ENCODE assay signal across 25 mouse cellular contexts in genomic region chr17:27408531-27408930, GRCm38 (mm10).
DNase-seq lines count a peak whose midpoint lies in the region; ATAC-seq lines count a peak whose summit lies in the region.
"Had no signal": no experiment of that assay in that cellular context is flagged by ENCODE, and none has a peak within 500 bp of the region (broad histone marks: within the 10 kb centered on the region; RNA-seq: fewer than 3 reads in every experiment).

No protein-coding gene starts in this region.

- WGBS in hindbrain, embryonic 16.5 days: 57% methylated on average over 5 of the region's 5 CpGs
- 53% methylated on average over 5 of the region's 5 CpGs for WGBS in hindbrain, embryonic 14.5 days

- DNase-seq in hindbrain, embryonic 14.5 days (ENCODE audit: low spot score): no peak
- DNase-seq in brain, adult 2 months (ENCODE audit: low read depth, low spot score): peak; percentile 39
- peak; percentile 33 for DNase-seq in cerebellum, adult 9-11 months
- DNase-seq in retina, embryonic 14.5 days (ENCODE audit: low spot score): peak; percentile 39
- DNase-seq in lung, adult 18-20 months: no peak
- no peak for DNase-seq in layer of hippocampus, adult 9-11 months
- DNase-seq: adrenal gland, postnatal 25 days; gastrocnemius, postnatal 14 days; kidney, adult 11 months; kidney, postnatal 14 days; right cerebral cortex, postnatal 14 days; thymus, postnatal 4 days had no signal

- no peaks in the 10 kb centered on the region for H3K36me3 ChIP-seq in hindbrain, embryonic 16.5 days (ENCODE audit: control insufficient read depth, insufficient read depth, low read length)
- H3K36me3 ChIP-seq in hindbrain, embryonic 14.5 days (replicated peaks; ENCODE audit: control insufficient read depth, insufficient read depth): no peaks in the 10 kb centered on the region
- H3K36me3 ChIP-seq: heart, embryonic 10.5 days; heart, embryonic 15.5 days; limb, embryonic 13.5 days; neural tube, embryonic 12.5 days had no signal

- peak; percentile 31; the same call in 1 of the 2 replicates for ATAC-seq in hindbrain, embryonic 16.5 days
- no peak for ATAC-seq in hindbrain, embryonic 14.5 days (ENCODE audit: low FRiP score)
- ATAC-seq: CD4-positive, CD25-positive, alpha-beta regulatory T cell, adult 4 months; forebrain, embryonic 14.5 days; inflammation-experienced regulatory T-cells, adult 6 months; lung, postnatal 0 days; midbrain, embryonic 16.5 days had no signal

- H3K9ac ChIP-seq in hindbrain, embryonic 16.5 days (ENCODE audit: low read depth, low read length): no peak overlapping the region
- no peak overlapping the region for H3K9ac ChIP-seq in hindbrain, embryonic 14.5 days
- H3K9ac ChIP-seq: heart, embryonic 15.5 days; limb, embryonic 13.5 days; neural tube, embryonic 12.5 days had no signal

- H3K4me1 ChIP-seq in hindbrain, embryonic 16.5 days (ENCODE audit: control insufficient read depth, insufficient read depth, low read depth, low read length): peaks cover 9% of the 10 kb centered on the region
- peaks cover 6% of the 10 kb centered on the region; the same call in 1 of the 2 replicates for H3K4me1 ChIP-seq in hindbrain, embryonic 14.5 days (replicated peaks; ENCODE audit: control insufficient read depth, insufficient read depth, low read length)
- H3K4me1 ChIP-seq: heart, embryonic 10.5 days; heart, embryonic 15.5 days; limb, embryonic 13.5 days; neural tube, embryonic 12.5 days had no signal

- H3K9me3 ChIP-seq in hindbrain, embryonic 16.5 days (ENCODE audit: control insufficient read depth, low read length): no peaks in the 10 kb centered on the region
- H3K9me3 ChIP-seq in hindbrain, embryonic 14.5 days (ENCODE audit: control insufficient read depth, low read length): no peaks in the 10 kb centered on the region
- H3K9me3 ChIP-seq: heart, embryonic 10.5 days; heart, embryonic 15.5 days; neural tube, embryonic 12.5 days had no signal

- no peak overlapping the region for H3K4me3 ChIP-seq in hindbrain, embryonic 16.5 days (ENCODE audit: low read length)
- no peak overlapping the region for H3K4me3 ChIP-seq in hindbrain, embryonic 14.5 days (replicated peaks; ENCODE audit: low read length)
- H3K4me3 ChIP-seq: heart, embryonic 10.5 days; heart, embryonic 15.5 days; limb, embryonic 13.5 days; myocyte; neural tube, embryonic 12.5 days had no signal

- H3K4me2 ChIP-seq in hindbrain, embryonic 16.5 days (ENCODE audit: low read length): no peak overlapping the region
- no peak overlapping the region for H3K4me2 ChIP-seq in hindbrain, embryonic 14.5 days (replicated peaks)
- H3K4me2 ChIP-seq: heart, embryonic 15.5 days; limb, embryonic 13.5 days; liver, embryonic 11.5 days; neural tube, embryonic 12.5 days had no signal

- H3K27ac ChIP-seq in hindbrain, embryonic 16.5 days (ENCODE audit: low read depth, low read length): no peak overlapping the region
- no peak overlapping the region for H3K27ac ChIP-seq in hindbrain, embryonic 14.5 days
- H3K27ac ChIP-seq: heart, embryonic 10.5 days; heart, embryonic 15.5 days; limb, embryonic 13.5 days; macrophage; neural tube, embryonic 12.5 days had no signal

- no peaks in the 10 kb centered on the region for H3K27me3 ChIP-seq in hindbrain, embryonic 16.5 days (replicated peaks; ENCODE audit: control insufficient read depth, insufficient read depth, low read length)
- H3K27me3 ChIP-seq in hindbrain, embryonic 14.5 days (ENCODE audit: control insufficient read depth, insufficient read depth, low read length): no peaks in the 10 kb centered on the region
- H3K27me3 ChIP-seq: heart, embryonic 15.5 days; limb, embryonic 13.5 days; neural tube, embryonic 12.5 days had no signal

Comparison
In these comparisons a context has a peak if more than half of its experiments do, and no peak if none do; other contexts are left out.
1. DNase-seq: peak in brain, adult 2 months (single experiment), cerebellum, adult 9-11 months (single experiment) and retina, embryonic 14.5 days (single experiment); none in hindbrain, embryonic 14.5 days (single experiment), lung, adult 18-20 months (0 of 2) and layer of hippocampus, adult 9-11 months (single experiment).